Mouse (Mus musculus): ENCODE data around the gene Gins2.
A peak's percentile ranks its signal among the peaks of the same experiment; 100 is the strongest.

Gins2 gene

DNA sequence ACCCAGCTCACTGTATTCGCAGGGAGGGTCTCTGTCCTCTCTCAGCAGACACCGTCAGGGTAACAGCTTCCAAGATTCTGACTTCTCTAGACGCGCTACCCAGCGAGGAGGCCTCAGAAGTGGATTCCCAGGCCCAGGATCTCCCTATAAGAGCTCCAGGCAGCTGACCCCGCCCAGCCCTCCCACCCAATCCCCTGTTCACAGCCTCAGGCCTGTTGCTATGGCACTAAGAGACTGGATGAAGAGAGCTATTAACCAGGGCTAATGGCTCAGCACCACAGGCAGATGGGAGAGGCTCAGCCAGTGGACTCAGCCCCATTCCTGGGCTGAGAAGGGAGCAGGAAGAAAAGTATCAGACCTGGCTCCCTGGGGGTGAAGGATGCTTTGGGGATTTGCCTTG, 13.6 kb upstream of the Gins2 start:
- no peak for DNase-seq (ENCODE audit: low spot score)

DNA sequence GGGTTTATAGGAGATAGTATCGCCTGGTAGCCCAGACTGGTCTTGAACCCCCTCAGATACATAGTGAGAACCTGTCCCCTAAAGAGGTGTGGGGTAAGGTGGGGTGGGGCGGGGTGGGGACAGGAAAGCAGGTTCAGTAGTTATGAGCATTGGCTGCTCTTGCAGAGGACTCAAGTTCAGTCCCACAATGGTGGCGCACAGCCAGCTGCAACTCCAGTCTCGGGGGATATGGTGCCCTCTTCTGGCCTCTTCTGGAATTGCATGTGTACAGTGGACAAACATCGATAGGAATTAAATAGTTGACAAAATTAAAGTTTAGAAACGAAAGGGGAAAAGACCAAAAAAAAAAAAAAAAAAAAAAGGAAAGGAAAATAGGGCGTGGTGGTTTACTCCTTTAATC, 10.4 kb upstream of the Gins2 start:
- DNase-seq (ENCODE audit: low spot score): peak; percentile 47

DNA sequence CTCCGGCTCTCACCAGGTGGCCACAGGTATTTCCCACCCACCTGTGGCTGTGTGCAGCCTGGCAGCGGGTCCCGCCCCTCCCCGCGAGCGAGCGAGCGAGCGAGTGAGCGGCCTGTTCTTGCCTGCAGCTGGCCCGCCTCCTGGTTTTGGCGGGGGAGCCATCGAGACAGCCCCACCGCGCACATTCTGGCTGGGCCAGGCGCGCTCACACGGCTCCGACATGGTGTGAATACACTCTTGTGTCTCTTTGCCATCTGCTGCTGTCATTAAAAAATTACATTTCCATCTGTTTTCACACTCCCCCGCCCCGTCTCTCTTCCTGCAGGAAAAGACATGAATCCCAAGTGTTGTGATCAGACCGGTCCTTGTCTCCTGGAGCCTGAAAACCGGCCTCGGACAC, 9.5 kb upstream of the Gins2 start:
- DNase-seq (ENCODE audit: low spot score): no peak

DNA sequence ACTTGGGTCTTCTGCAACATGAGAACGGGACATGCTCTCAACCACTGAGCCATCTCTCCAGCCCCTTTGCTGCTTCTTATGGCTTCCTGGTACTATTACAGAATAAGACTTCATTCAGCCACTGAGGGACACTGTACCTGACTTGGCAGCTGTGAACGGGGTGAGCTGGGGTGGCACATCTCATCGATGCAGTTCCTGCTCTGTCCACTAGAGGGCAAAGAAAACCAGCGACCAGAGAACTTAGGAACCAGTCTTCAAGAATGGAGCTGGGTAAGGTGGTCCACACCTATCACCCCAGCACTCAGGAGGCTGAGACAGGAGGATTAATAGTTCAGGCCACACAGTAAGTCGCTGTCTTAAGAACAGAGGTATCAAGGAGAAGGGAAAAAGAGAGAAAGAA, 6.9 kb upstream of the Gins2 start:
- DNase-seq (ENCODE audit: low spot score): no peak

DNA sequence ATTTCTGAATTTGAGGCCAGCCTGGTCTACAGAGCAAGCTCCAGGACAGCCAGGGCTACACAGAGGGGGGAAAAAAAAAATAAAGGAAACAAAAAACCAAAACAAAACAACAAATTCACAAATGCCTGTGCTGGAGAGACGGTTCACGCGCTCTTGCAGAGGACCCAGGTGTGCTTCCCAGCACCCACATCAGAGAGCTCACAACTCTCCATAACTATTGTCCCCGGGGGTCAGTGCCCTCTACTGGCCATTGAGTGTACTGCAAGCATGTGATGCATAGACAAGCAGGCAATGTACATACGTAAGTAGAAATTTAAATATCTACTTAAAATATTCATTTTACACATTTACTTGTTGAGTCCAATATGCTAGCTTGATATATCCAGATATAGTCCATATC, 5.5 kb upstream of the Gins2 start:
- DNase-seq (ENCODE audit: low spot score): no peak

DNA sequence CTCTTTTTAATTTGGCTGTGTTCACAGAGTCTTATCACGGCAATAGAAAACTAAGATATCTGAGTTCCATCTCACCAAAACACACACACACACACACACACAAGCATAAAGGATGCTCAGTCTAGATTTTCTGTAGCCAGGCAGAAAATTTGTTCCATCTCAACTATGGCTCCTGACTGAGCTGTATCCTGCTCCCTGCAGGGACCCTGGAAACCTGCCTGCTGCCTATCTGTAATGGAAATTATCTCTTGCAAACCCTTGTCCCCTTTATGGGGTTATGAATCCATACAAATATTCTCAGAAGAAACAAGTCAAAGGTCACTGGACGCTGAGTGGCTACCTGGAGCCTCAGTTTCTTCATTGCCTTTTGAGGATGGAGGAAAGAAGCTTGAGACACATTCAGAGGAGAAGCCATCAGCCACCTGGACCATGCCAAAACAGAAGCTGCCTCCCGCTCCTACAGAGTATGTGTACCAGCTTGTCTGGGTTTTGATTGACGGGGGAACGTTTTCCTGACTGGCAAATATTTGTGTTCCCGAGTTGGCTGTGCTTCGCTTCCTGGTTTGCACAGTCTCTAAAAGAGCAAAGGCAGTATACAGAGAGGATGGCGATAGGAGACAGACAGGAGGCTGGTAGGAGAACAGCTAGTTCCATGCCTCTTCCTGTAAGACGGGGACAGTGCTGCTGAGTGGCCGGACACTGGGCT, 2.6 kb upstream of the Gins2 start:
- DNase-seq (ENCODE audit: low spot score): no peak

DNA sequence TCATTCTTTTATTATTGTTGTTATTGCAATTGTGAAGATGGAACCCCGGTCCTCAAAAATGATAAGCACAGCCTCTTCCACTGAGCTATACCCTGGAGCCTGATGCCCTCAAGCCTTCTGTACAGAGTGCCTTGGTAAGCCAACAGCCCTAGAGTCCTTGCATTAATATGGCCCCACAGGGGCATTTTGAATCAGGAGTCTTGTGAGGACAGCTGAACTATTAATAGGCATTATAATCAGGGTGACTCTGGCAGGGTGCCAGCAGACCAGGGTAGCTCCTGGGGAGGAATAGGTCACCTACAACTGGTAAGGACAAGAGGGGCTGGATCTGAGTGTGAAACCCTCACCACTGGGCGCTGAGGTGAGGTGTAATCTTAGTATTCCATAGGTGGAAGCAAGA, 817 bp upstream of the Gins2 start:
- DNase-seq (ENCODE audit: low spot score): no peak

DNA sequence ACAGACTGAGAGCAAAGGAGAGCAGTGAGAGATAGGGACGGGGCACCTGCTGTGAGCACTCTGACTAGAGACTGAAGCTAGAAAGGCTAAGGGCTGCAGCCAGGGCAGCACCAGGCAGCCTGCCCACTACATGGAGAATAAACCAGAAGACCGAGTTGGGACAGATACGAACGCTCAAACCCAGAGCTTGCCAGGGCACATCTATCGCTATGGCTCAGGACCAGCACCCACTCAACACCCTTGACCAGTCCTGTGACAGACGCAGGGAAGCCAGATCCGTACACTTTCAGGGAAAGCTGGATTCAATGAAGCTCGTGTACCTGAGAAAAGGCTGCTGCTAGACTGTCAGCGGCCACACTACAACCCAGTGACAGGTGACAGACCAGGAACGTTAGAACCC, 3.6 kb downstream of the Gins2 start:
- DNase-seq (ENCODE audit: low spot score): no peak

DNA sequence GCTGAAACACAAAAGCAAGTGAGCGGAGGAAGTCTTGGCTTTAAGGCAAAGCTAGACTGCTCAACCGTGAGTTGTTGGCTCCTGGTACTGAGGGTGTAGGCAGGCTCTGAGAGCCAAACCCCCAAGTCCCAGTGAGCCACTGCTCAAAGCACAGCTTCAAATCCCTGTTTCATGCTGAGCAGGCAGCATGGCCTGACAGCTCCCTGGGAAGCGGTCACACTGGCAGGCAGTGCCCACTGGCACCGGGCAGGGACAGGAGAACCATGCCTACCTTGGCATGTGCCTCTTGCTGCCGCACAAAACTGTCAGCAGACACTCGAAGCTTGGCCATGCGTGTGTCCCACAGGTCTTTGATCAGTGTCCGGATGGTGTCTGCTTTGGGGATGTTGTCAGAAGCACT, 7.3 kb downstream of the Gins2 start:
- no peak for DNase-seq (ENCODE audit: low spot score)

DNA sequence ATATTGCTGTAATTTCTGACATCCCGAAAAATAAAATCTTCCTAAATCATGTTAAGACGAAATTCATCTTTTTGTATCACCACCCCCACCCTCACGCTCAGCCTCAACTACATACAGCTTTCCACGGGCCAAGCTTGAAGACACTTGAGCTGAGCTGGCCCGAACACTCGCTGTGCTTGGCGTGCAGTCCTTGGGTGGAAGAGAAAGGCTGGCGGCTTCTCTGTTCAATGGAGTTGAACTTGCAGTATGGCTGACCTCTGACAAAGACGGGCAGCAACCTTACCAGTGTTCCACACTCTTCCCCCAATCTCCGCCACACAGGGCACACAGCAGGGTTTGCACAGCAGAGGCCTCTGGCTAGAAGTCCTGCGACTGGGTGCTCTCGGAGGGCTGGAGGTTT, 7.8 kb downstream of the Gins2 start:
- no peak for DNase-seq (ENCODE audit: low spot score)

DNA sequence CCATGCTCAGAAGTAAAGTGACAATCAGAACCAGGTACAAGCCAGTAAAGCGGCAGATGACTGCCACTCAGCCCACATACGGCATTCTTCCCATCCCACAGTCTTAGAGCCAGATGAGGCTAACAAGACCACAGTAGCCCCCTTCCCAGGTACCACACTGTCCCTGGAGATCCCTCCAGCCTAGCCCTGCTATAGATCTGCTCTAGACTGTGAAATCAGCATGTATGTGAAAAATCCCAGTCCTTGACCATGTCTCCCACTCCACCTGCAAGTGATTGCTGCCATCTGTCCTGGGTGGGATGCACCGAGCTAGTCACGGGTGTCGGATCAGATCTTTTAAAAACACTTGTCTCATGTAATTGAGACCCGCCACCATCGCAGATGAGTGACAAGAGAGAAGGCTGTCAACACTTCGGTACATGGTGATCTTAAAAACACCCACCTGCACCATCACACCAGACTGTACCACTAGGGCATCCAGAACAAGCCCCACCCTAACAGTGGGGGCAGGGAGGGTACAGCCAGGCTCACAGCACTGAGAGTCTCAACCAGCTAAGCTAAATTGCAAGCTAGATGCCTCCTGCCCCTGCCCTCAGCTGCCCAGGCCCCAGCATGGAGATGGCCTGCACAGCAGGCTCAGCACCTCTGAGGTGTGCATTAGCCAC, 8.6 kb downstream of the Gins2 start:
- DNase-seq (ENCODE audit: low spot score): no peak

DNA sequence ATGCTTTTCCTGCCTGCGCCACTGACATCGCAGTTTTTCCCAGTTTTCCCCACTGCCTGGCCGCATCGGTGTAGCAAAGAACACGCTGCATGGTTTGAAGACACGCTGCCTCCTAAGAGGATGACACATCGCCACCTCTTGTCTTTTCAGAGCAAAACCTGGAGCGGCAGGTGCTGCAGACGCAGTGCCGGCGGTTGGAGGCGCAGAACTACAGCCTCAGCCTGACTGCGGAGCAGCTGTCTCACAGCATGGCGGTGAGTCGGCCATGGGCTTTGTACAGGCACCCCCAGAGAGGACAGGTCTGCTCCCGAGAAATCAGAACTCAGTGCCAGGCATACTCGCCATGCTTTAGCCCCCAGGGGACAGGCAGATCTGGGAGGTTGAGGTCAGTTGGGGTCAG, 11.3 kb downstream of the Gins2 start:
- no peak for DNase-seq (ENCODE audit: low spot score)

DNA sequence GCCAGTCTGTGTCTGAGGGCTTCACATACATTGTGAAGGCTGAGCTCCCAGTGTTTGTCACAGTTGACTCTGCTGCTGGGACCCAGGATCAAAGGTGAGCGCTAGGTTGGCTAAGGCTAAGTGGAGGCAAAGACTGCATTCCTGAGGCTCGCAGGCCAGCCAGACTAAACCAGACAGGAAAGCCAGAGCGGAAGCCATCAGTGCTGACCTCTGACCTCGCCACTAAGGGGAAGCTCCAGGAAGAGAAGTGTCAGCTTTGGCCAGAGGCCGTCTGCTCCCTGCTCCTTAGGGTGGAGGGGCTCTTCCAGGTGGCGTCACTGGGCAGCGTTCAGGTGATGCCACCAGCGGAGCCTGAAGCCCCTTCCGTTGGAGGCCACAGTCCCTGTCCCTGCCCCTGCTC, 13.3 kb downstream of the Gins2 start:
- DNase-seq (ENCODE audit: low spot score): no peak

DNA sequence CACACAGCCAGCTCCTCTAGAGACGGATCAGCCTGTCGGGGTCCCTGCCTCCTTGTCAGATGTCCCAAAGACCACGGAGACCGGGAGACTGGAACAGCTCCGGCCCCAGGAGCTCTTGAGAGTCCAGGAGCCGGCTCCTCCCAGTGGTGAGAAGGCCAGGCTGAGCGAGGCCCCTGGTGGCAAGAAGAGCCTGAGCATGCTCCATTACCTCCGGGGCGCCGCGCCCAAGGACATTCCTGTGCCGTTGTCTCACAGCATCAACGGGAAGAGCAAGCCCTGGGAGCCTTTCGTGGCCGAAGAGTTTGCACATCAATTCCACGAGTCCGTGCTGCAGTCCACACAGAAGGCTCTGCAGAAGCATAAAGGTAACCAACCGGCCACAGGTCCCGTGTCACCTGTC, 14.2 kb downstream of the Gins2 start:
- no peak for DNase-seq (ENCODE audit: low spot score)

DNA sequence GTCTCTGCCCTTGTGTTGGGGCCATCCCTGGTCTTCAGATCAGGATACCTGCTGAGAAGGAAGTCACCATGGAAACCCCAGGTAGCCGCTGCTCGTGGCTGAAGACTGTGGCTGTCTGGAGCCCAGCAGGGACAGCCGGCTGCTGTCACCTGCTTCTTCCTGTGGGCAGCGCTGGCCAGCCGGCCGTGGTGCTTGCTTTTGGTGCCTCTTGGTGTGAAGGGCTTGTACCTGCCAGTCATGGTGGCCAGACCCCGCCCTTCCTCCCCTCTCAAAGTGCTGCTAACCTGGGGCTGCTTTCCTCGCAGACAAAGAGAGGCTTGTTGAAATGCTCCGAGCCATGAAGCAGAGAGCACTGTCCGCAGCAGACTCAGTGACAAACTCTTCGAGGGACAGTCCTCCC, 15.2 kb downstream of the Gins2 start:
- no peak for DNase-seq (ENCODE audit: low spot score)

DNA sequence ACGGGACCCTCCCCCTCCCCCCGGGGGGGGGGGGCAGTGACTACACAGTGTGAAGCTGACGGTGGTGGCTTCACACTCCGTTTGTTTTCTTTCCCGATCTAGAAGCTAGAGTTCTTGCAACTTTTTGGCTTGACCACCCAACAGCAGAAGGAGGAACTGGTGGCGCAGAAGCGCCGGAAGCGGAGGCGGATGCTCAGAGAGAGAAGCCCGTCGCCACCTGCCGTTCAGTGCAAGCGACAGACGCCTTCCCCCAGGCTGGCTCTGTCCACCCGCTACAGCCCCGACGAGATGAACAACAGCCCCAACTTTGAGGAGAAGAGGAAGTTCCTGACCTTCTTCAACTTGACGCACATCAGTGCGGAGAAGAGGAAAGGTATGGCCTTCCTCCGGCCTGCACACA, 16.6 kb downstream of the Gins2 start:
- no peak for DNase-seq (ENCODE audit: low spot score)

DNA sequence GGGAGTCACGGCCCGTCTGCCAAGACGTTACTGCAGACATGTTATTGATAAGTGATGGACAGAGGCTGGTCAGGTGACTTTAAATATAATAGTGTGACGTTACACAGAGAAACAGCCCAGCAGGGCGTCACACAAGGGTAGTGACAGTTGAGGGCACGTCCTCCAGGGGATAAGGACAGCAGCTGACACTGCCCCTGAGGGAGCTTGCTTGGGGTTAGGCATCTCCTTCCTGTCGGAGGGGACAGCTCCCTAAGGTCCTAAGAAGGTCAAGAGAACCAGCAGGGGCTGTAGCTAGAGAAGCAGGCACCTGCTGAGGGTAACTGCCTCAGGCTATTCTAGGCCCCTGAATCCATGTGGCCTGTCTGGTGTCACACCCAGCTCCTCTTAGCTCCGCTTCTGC, 17.5 kb downstream of the Gins2 start:
- no peak for DNase-seq (ENCODE audit: low spot score)

DNA sequence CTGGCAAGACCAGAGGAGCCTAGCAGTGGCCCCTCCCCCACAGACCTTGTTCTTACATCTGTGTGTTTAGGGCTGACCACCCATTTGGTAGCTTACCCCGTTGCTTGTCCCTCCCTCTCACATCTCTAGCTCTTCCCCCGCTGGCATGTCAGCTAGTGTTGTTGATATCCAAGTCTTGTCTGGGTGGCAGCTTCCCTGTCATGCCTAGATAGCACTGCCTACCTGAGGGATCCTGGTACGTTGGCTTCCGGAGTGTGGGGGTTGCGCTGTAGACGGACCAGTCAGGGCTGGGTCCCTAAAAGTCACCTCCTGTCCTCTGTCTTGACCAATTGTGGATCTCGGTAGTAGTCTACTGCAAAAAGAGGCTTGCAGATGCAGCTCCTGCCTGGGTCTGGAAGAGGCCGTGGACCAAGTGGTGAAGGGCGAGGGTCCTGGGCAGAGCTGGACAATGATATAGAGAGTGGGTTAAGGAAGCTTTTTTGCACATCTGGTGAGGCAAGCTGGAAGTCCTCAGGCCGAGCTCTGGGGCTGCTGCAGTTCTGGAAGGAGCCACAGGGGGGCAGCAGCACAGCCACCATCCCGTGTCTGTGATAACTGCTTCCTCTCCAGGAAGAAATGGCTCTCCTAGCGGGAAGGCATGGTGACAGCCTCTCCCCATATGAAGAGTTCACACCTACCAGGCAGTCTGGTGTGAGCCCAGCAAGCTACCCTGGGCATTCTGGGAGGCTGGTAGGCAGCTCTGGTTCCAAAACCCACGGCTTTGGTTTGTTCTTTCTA, 19.0 kb downstream of the Gins2 start:
- DNase-seq (ENCODE audit: low spot score): no peak

DNA sequence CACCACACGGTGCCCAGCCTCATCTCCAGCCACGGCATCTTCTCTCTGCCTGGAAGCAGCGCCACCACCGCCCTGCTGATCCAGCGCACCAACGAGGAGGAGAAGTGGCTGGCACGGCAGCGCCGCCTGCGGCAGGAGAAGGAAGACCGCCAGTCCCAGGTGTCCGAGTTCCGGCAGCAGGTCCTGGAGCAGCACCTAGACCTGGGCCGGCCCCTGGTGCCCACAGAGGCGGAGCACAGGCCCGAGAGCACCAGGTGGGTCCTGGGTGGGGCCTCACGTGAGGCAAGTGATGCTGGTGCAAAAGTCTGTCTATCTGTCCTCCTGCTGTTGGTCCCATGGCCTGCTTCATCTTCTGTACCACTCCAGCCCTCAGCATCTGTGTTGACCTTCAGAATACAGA, 20.0 kb downstream of the Gins2 start:
- no peak for DNase-seq (ENCODE audit: low spot score)

DNA sequence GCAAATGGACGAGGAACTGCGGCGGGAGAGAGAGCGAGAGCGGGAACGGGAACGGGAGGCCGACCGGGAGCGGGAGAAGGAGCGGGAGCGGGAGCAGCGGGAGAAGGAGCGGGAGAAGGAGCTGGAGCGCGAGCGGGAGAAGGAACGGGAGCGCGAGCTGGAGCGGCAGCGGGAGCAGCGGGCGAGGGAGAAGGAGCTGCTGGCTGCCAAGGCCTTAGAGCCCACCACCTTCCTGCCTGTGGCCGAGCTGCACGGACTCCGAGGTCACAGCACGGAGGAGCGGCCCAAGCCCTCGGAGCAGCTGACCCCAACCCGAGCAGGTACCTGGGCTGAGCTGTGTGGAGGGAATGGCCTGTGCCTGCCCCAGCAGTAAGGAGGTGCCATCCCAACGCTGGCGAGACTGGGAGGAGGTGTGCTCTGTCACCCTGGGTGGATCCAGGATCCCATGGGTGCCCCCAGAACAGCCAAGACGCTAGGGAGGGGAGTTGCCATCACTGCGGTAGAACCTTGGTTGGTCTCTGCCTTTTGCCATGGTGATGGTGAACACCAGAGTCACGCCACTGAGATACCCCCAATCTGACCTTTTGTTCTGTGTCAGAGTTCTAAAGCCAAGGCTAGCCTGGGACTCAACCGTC, 20.8 kb downstream of the Gins2 start:
- no peak for DNase-seq (ENCODE audit: low spot score)

DNA sequence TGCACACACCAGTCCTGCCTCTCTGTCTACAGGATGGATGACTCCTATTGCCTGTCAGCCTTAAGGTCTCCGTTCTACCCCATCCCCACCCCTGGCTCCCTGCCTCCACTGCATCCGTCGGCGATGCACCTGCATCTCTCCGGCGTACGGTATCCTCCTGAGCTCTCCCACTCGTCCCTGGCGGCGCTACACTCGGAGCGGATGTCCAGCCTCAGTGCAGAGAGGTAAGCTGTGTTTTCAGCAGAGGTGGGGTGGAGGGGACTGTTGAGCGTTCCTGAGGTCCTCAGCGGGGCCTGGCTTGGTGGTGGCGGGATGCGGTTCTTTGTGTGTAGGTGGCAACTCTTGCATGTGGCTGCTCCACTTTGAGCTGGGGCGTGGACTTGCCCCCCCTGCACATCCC, 21.4 kb downstream of the Gins2 start:
- no peak for DNase-seq (ENCODE audit: low spot score)

DNA sequence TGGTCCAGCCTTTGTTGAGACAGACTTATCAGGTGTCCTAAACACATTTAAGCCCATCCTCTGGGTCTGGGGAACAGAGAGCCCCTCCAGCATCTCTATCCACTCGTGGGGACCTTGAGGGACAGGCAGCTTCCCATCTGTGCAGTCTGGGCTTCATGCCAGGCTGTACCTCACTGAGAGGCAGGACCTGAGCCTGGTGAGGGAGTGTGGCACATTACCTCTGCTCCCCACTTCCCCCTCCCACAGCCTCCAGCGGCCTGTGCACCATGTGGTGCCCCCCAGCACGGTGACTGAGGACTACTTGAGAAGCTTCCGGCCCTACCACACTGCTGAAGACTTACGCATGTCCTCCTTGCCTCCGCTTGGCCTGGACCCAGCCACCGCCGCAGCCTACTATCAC, 22.4 kb downstream of the Gins2 start:
- no peak for DNase-seq (ENCODE audit: low spot score)

DNA sequence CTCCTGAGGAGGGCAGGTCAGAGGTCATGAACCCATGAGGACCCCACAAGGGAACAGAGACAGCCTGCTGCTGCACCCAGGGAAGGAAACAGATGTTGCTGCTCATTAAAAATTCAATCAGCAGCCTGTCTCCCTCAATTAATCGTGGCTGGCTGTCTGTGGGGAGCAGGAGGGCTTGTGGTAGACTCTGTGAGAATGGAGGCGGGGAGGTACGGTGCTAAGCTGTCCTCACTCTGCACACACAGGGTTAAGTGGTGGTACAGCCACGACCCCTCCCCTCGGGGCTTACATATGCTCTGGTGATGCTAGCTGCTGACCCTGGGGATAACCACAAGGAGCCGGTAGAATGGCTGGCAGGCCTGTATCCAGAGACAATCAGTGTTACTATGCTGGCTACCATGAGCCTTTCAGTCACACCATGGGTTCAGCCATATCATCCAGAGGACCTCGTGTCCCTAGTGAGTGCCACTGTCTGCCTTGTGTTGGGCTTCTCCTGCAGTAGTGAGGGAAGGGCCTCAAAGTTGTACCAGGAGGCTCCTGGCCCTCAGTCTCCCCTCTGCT, 23.9 kb downstream of the Gins2 start:
- DNase-seq (ENCODE audit: low spot score): no peak
